Mouse (Mus musculus) limb, embryonic 12.5 days (tissue): ENCODE results near the gene Zfp362. TPM values are rescaled to one million over a fixed set of nuclear protein-coding genes. Genes with fewer than 3 reads are reported as not detected.

Experiments
- ATAC-seq: fragments of 200-750 bp; cut with Nextera tagmentation; 2 replicates; pipeline ENCODE4 v1.8.0; 2017; ENCODE audit warnings: low read depth, moderate TSS enrichment; ENCODE audit not compliant: insufficient number of reproducible peaks, insufficient read depth, low FRiP score, low TSS enrichment
- H3K27ac ChIP-seq: fragments of 300-500 bp; sonication (generic); 2 replicates; pipeline ENCODE4 v1.5.1; 2016; ENCODE audit warnings: mild to moderate bottlenecking, moderate library complexity
- H3K27me3 ChIP-seq: fragments of 300-500 bp; sonication (generic); 2 replicates; pipeline ENCODE4 v1.6.1; 2016; ENCODE audit warnings: mild to moderate bottlenecking, moderate library complexity
- H3K36me3 ChIP-seq: fragments of 300-500 bp; sonication (generic); 2 replicates; pipeline ENCODE4 v1.6.1; 2016; ENCODE audit warnings: mild to moderate bottlenecking, moderate library complexity
- H3K4me1 ChIP-seq: fragments of 300-500 bp; sonication (generic); replicated peaks from 2 replicates; pipeline ENCODE4 v1.6.1; 2016
- H3K4me2 ChIP-seq: fragments of 300-500 bp; sonication (generic); 2 replicates; pipeline ENCODE4 v1.6.1; 2016; ENCODE audit warnings: mild to moderate bottlenecking, moderate library complexity
- H3K4me3 ChIP-seq: fragments of 300-500 bp; sonication (generic); replicated peaks from 2 replicates; pipeline ENCODE4 v1.5.1; 2016; ENCODE audit warnings: mild to moderate bottlenecking
- H3K9ac ChIP-seq: fragments of 300-500 bp; sonication (generic); replicated peaks from 2 replicates; pipeline ENCODE4 v1.6.1; 2016; ENCODE audit warnings: mild to moderate bottlenecking, moderate library complexity
- H3K9me3 ChIP-seq: fragments of 300-500 bp; sonication (generic); 2 replicates; pipeline ENCODE4 v1.6.1; 2016; ENCODE audit warnings: mild to moderate bottlenecking, moderate library complexity
- WGBS: fragments of 180-500 bp; shearing (Covaris S2); methylation state at CpG from one replicate; pipeline ENCODE4 v1.1.7; 2016; 5-methylcytosine and 5-hydroxymethylcytosine counted together
- polyA plus RNA-seq: library from polyadenylated mRNA; unstranded; fragments of >200 nt; fragmentation: Nextera tagmentation; extraction: Ambion mirVana; gene quantifications from 2 replicates; pipeline ENCODE4 v1.2.1, GENCODE M21; 2016

Gene Zfp362
- polyA plus RNA-seq, 1 experiment from 2014 or later: 52.1 TPM

DNA sequence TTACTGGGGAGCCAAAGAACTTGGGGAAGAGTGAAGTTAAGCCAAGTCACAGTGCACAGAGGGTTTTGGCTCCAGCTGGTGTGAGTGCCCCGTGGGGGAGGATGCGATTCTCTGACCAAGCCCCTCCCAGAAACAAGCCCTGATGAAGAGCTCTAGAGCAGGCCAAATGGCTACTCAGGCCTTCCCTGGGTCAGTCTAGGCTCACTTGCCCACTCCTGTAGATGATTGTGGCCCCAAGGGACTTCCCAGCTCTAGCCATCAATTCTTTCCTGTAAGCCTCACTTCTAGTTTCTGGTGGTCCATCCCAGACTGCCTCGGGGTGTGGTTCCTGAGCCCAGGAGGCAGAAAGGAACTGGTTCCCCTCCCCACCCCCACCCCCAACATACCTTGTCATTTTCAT is 50.8 kb downstream of the Zfp362 start, which contains the start of gene A3galt2:
Gene A3galt2, plus strand, starts transcription at position 301 of the 400 bp plus-strand sequence.
- 64% methylated on average over 3 of the region's 3 CpGs for WGBS
- no peaks in the 10 kb centered on the region for H3K27me3 ChIP-seq
- peaks cover 48% of the 10 kb centered on the region for H3K36me3 ChIP-seq
- H3K4me2 ChIP-seq: no peak within 1 kb of the TSS
- H3K4me1 ChIP-seq: peaks cover 17% of the 10 kb centered on the region; the same call in 1 of the 2 replicates
- no peaks in the 10 kb centered on the region for H3K9me3 ChIP-seq
- peak within 1 kb of the TSS; percentile 19; the same call in 1 of the 2 replicates for H3K27ac ChIP-seq
- H3K4me3 ChIP-seq: no peak within 1 kb of the TSS
- no peak for ATAC-seq
- H3K9ac ChIP-seq: no peak within 1 kb of the TSS

DNA sequence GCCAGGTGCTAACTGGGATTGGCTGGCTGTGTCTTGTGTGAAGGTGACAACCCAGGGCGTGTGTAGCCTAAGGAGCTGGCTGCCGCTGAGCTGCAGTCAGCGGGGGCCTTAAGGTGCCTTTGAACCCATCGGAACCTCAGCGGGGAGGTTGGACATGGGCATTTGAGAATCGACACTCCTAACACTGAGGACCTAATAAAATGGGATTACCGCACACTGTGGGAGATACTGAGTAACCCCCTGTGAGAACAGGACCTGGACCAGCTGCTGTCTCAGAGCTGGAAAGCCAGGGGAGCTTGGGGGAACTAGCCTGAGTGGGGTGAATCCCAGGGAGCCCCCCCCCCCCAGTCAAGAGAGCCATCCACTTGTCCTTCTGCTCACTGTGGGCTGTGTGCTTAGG is 52.3 kb downstream of the Zfp362 start:
- no peaks in the 10 kb centered on the region for H3K9me3 ChIP-seq
- H3K4me1 ChIP-seq: peaks cover 8% of the 10 kb centered on the region; the same call in 1 of the 2 replicates
- H3K36me3 ChIP-seq: peaks cover 63% of the 10 kb centered on the region
- H3K4me3 ChIP-seq: no peak overlapping the region
- H3K4me2 ChIP-seq: no peak overlapping the region
- no peak overlapping the region for H3K9ac ChIP-seq
- no peak overlapping the region for H3K27ac ChIP-seq
- H3K27me3 ChIP-seq: no peaks in the 10 kb centered on the region
- no peak for ATAC-seq
- WGBS: 85% methylated on average over 7 of the region's 7 CpGs

DNA sequence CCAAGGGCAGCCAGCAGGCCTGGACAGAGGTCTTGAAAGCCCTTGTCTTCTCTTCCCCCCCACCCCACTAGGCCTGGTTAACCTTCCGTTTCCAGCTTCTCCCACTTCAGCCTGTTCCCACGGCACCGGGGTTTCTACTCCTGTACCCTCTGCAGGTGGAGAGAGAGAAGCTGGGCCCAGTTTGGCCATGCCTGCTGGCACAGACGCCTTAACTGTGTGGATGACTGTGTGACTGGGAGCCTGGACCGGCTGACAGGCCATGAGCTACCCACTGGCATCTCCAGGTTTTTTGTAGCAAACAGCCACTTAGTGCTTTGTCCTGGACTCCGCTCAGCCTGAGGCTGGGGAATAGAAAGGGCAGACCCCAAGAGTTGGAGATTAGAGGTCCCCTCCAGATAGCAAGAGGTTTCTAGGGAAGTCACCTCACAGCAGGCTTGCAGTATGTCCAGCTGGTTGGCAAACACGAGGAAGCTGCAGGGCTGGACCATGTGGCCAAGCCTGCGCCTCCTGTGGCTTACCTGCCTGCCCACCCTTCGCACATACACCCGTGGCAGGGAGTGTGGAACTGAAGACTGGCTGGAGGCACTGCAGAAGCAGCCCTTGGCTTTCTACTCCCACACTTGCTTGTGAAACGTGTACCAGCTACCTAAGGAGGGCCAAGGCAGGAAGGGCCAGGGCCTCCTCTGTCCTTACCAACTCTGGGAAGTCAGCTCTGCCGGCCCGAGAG is 53.7 kb downstream of the Zfp362 start:
- no peak for ATAC-seq

DNA sequence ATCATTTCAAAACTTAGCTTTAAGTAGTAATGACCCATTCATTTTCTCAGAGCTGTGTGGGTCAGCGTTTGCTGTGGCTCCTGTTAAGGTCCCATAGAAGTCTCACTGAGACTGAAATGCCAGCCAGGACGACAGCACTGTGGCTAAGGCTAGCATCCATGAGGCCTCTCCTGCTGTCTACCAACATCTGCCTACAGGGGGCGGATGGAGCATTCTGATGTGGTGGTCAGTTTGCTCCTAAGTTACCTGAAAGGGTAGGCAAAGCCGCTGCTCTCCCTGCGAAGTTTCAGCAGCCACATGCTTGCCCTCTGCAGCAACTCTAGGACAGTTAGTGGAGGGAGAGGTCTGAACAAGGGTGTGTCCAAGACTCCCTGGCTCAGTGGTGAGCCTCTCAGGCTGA is 54.8 kb downstream of the Zfp362 start:
- WGBS: 57% methylated on average over 5 of the region's 5 CpGs
- Histone ChIP-seq H3K27me3 (no peaks in the 10 kb centered on the region), H3K4me2 (no peak overlapping the region), H3K27ac (no peak overlapping the region), H3K4me3 (no peak overlapping the region), H3K9me3 (no peaks in the 10 kb centered on the region), H3K36me3 (peaks cover 89% of the 10 kb centered on the region), H3K9ac (no peak overlapping the region), H3K4me1 (peaks cover 8% of the 10 kb centered on the region; the same call in 1 of the 2 replicates)
- ATAC-seq: no peak

More for the DNA sequence above, 53.7 kb downstream of the Zfp362 start:
- H3K27ac ChIP-seq: no peak overlapping the region
- peaks cover 8% of the 10 kb centered on the region; the same call in 1 of the 2 replicates for H3K4me1 ChIP-seq
- no peak overlapping the region for H3K4me3 ChIP-seq
- H3K9ac ChIP-seq: no peak overlapping the region
- no peak overlapping the region for H3K4me2 ChIP-seq
- peaks cover 77% of the 10 kb centered on the region for H3K36me3 ChIP-seq
- WGBS: 90% methylated on average over 13 of the region's 13 CpGs
- H3K9me3 ChIP-seq: no peaks in the 10 kb centered on the region
- no peaks in the 10 kb centered on the region for H3K27me3 ChIP-seq

DNA sequence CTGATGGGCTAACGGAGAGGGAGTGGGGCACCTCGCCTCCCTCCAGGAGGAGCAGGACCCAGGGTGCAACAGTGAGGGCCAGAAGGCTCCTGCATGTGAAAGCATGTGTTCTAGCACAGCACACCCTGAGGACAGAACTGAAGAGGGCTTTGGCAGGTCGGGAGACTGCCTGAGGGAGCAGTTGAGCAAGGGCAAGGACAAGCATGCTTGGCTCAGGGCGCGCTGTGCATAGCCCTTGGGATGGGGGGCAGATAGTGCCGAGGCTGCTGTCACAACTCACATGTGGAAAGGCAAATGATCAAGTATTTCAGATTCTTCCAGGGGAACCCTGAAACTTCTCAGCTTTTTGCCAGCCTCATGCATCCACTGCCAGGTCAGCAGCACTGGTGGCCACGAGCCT is 57.5 kb downstream of the Zfp362 start:
- no peak for ATAC-seq
- H3K36me3 ChIP-seq: peaks cover 99% of the 10 kb centered on the region
- 85% methylated on average over 7 of the region's 7 CpGs for WGBS
- H3K27me3 ChIP-seq: no peaks in the 10 kb centered on the region
- no peak overlapping the region for H3K9ac ChIP-seq
- no peak overlapping the region for H3K4me3 ChIP-seq
- H3K27ac ChIP-seq: no peak overlapping the region
- H3K4me2 ChIP-seq: no peak overlapping the region
- H3K9me3 ChIP-seq: no peaks in the 10 kb centered on the region
- H3K4me1 ChIP-seq: no peaks in the 10 kb centered on the region

DNA sequence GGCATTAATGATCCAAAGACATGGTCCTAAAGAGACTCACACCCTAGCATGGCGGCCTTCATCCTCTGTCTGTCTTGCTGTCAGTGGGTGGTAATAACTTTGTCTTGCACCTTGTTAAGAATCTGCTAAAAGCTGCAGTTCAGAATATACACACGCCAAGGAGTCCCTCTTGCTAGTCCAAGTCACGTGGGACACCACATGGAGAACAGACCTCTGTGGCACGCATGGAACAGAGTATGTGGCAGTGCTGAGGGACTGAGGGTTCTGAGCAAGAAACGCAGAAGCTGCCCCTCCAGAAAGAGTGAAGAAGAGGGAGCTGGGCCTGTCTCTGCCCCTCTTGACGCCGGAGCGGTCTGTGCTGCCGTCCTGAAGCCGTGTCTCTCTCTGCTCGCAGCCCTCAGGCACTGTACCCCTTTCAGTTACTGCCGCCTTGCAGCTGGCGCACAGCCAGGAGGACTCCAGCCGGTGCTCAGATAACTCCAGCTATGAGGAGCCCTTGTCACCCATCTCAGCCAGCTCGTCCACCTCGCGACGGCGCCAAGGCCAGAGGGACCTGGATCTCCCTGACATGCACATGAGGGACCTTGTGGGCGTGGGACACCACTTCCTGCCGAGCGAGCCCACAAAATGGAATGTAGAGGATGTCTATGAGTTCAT is 58.1 kb downstream of the Zfp362 start:
- H3K9ac ChIP-seq: no peak overlapping the region
- peaks cover 99% of the 10 kb centered on the region for H3K36me3 ChIP-seq
- H3K4me2 ChIP-seq: no peak overlapping the region
- peaks cover 5% of the 10 kb centered on the region; the same call in 1 of the 2 replicates for H3K4me1 ChIP-seq
- no peak overlapping the region for H3K4me3 ChIP-seq
- H3K27me3 ChIP-seq: no peaks in the 10 kb centered on the region
- H3K9me3 ChIP-seq: no peaks in the 10 kb centered on the region
- no peak overlapping the region for H3K27ac ChIP-seq
- no peak for ATAC-seq
- WGBS: 91% methylated on average over 22 of the region's 22 CpGs

DNA sequence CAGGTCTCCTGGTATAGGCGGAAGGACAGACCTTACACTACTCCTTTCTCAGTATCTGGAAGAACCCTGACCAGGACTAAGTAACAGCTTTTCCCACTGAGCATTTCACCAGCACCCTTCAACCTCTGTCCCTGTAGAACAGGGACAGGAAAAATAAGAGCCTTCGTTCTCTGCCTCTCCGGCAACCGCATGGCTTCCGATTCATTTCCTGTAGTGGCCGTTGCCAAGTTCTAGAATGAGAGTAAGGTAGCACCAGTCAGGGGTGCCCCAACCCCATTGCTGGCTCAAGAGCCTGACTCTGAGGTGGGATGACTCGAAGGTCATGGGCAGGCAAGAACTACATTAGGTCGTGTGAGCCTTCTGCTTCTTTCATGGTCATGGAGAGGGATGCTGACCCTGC is 60.7 kb downstream of the Zfp362 start:
- Histone ChIP-seq H3K4me2 (no peak overlapping the region), H3K4me3 (no peak overlapping the region), H3K36me3 (peaks cover 79% of the 10 kb centered on the region), H3K27ac (no peak overlapping the region), H3K9ac (no peak overlapping the region), H3K4me1 (peaks cover 18% of the 10 kb centered on the region), H3K27me3 (no peaks in the 10 kb centered on the region), H3K9me3 (no peaks in the 10 kb centered on the region)
- 88% methylated on average over 8 of the region's 8 CpGs for WGBS
- ATAC-seq: no peak

DNA sequence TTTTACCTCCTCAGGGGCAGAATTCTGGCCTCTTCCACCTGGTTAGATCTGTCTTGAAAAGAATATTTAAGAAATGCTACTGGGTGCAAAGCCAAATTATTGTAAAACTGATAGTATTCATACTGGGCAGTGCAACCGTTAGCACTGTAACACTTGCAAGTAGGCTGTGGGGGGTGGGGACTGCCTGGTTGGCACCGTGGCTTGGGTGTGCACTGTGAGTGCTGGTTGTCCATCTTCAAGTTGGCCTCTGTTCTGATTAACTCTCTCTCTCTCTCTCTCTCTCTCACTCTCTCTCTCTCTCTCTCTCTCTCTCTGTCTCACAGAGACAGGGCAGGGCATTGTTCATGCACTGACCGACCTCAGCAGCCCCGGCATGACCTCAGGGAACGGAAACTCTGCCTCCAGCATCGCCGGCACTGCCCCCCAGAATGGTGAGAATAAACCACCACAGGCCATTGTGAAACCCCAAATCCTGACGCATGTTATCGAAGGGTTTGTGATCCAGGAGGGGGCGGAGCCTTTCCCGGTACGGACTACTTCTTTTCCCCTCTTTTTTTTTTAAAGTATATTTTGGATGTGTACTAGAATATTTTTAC is 62.7 kb downstream of the Zfp362 start:
- H3K27ac ChIP-seq: no peak overlapping the region
- no peak overlapping the region for H3K9ac ChIP-seq
- H3K27me3 ChIP-seq: no peaks in the 10 kb centered on the region
- H3K9me3 ChIP-seq: no peaks in the 10 kb centered on the region
- 85% methylated on average over 12 of the region's 12 CpGs for WGBS
- H3K4me1 ChIP-seq: peaks cover 23% of the 10 kb centered on the region
- H3K4me3 ChIP-seq: no peak overlapping the region
- ATAC-seq: no peak
- no peak overlapping the region for H3K4me2 ChIP-seq
- H3K36me3 ChIP-seq: peaks cover 63% of the 10 kb centered on the region

DNA sequence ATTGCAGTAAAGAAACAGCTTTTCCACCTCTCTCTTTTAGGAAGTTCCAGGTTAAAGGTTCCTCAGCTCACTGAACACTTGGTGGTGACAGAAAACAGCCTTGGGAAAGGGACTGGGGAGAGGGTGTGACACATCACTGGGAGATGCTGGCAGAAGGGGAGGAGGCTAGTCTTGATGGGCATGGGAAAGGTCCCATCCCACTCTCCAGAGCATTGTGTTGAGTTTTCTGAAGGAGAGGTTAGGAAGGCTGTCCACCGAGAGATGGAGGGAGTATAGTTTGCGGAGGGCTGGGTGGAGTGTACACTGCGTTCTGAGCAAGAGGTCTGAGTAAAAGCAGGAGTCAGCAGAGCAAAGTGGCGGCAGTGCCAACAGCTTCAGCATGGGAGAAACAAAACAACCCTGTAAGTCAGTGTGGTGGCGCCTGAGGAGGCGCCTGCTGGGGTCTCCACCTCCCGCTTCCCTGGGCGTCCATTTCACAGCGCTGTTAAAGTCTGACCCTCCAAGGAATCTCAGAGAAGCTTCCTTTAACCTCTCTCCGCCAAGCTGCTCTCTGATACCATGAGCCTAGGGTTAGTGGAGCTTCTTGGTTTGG is 63.4 kb downstream of the Zfp362 start:
- no peak for ATAC-seq
- WGBS: 75% methylated on average over 10 of the region's 10 CpGs

DNA sequence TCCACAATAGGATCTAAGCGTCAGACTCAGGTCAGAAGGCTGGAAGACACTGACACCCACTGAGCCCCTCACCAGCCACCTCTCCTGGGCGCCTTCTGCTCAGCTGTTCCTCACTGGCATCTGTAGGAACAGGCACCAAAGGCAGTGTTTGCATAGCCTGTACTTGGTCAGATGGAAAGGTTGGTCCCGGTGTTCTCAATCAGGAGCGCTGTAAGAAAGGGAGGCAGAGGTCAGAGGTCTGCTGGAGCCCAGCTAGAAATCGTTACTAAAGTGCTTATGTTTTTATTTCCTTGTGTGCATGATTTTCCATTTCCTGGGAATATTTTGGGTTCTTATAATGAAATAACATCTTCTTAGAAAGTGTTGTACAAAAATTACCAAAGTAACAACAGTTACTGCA is 63.9 kb downstream of the Zfp362 start:
- Histone ChIP-seq H3K4me1 (peaks cover 34% of the 10 kb centered on the region), H3K27ac (0 out of 2 replicates have a peak overlapping the region, but pooled peaks have one; percentile 12), H3K9me3 (no peaks in the 10 kb centered on the region), H3K36me3 (peaks cover 55% of the 10 kb centered on the region), H3K4me2 (no peak overlapping the region), H3K4me3 (no peak overlapping the region), H3K27me3 (no peaks in the 10 kb centered on the region), H3K9ac (no peak overlapping the region)
- 61% methylated on average over 5 of the region's 5 CpGs for WGBS
- ATAC-seq: no peak

More for the DNA sequence above, 63.4 kb downstream of the Zfp362 start:
- no peak overlapping the region for H3K4me2 ChIP-seq
- no peaks in the 10 kb centered on the region for H3K27me3 ChIP-seq
- H3K9ac ChIP-seq: 0 out of 2 replicates have a peak overlapping the region, but pooled peaks have one; percentile 23
- H3K9me3 ChIP-seq: no peaks in the 10 kb centered on the region
- peaks cover 61% of the 10 kb centered on the region for H3K36me3 ChIP-seq
- H3K27ac ChIP-seq: peak overlapping the region; percentile 17; the same call in 1 of the 2 replicates
- peaks cover 29% of the 10 kb centered on the region for H3K4me1 ChIP-seq
- no peak overlapping the region for H3K4me3 ChIP-seq

DNA sequence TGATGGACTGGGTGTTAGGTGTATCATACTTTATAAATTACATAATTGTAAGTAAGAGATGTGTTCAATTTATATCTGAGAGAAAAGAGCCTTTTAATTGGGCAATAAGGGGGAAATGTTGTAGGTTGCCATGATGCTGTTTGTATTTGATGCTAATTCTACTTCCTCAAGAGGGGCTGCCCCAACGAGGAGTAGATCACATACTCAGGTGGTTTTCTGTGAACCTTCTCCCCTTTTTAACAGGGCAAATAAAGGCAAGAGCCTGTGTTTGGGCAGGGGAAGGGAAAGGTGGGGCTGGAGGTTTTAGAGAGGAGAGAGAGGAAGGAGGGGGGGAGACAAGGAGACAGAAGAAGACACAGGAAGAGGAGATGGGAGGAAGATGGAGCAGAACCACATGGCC is 65.0 kb downstream of the Zfp362 start:
- no peak for ATAC-seq
- 56% methylated on average over 1 of the region's 1 CpGs for WGBS
- no peak overlapping the region for H3K9ac ChIP-seq
- H3K9me3 ChIP-seq: no peaks in the 10 kb centered on the region
- H3K4me3 ChIP-seq: no peak overlapping the region
- H3K27ac ChIP-seq: no peak overlapping the region
- H3K4me1 ChIP-seq: peaks cover 44% of the 10 kb centered on the region
- H3K4me2 ChIP-seq: no peak overlapping the region
- peaks cover 55% of the 10 kb centered on the region for H3K36me3 ChIP-seq
- H3K27me3 ChIP-seq: no peaks in the 10 kb centered on the region
